Mouse (Mus musculus) cerebellum, adult 11-12 months (tissue): Measurements from ENCODE around the gene Ina.

Experiments
- DNase-seq: peaks from one replicate; pipeline ENCODE4 v3.0.0; 2022

The Ina gene

GRCm38 (mm10) chr19:47065860-47066259, 51.4 kb downstream of the Ina start:
- no peak for DNase-seq

DNA sequence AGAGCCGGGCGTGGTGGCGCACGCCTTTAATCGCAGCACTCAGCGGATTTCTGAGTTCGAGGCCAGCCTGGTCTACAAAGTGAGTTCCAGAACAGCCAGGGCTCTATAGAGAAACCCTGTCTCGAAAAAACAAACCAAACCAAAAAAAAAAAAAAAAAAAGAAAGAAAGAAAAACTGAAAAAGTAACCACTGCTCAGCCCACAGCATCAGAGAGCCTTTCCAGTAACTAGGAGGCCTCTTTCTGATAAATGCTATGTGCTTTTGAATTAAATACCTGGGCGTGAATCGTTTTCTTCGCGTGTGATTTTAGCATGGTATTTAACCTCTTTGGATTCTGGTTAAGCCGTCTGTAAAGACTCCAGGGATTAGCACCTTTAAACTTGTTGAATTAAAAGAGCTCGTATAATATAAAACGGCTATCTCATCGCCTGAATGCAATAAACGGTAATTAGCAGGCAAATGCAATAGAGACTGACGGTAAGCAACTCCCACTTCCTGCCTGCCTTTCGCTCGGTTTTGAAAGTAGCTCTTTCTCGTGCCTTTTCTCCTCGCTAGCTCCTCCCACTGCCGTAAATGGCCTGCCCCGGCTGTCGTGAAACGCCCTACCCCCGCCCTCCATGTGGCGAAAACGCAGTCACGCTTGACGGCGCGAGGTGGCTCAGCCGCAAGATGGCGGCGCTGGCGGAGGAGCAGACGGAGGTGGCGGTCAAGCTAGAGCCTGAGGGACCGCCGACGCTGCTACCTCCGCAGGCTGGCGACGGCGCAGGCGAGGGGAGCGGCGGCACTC, 52.8 kb downstream of the Ina start, which contains the start of gene Taf5:
TSS of gene Taf5 (plus strand) at position 651 of the 787 bp plus-strand sequence.
- peak; percentile 96 for DNase-seq

GRCm38 (mm10) chr19:47067924-47068611, 53.6 kb downstream of the Ina start:
- peak; percentile 75 for DNase-seq
